Mouse (Mus musculus): ENCODE results near the gene Inava. TPM values are rescaled to one million over a fixed set of nuclear protein-coding genes. Genes with fewer than 3 reads are reported as not detected.

Gene Inava
- total and polyA plus RNA-seq, 2 experiments from 2014 or later = 2.8 to 4.5 TPM

- Histone ChIP-seq H3K4me1 (ENCODE audit: insufficient read depth, low read length) (no peaks in the 10 kb centered on the region), H3K27ac (no peak overlapping the region), H3K4me3 (ENCODE audit: low read length) (no peak overlapping the region), H3K9me3 (ENCODE audit: low read length) (no peaks in the 10 kb centered on the region), H3K9ac (replicated peaks; ENCODE audit: low read length) (no peak overlapping the region), H3K36me3 (ENCODE audit: insufficient read depth, low read length) (no peaks in the 10 kb centered on the region), H3K4me2 (ENCODE audit: low read depth, low read length) (no peak overlapping the region), H3K27me3 (ENCODE audit: insufficient read depth, low read length) (peaks cover 4% of the 10 kb centered on the region; the same call in 1 of the 2 replicates)
- TF ChIP-seq CTCF (IDR thresholded peaks at IDR 0.05; ENCODE audit: low read depth) = no peak
- ATAC-seq = no peak
- DNase-seq (ENCODE audit: low spot score) = no peak
- WGBS = 26% methylated on average over 2 of the region's 2 CpGs
These were observed 19.4 kb upstream of the Inava start for GRCm38 (mm10) chr1:136253472-136253871.

DNA sequence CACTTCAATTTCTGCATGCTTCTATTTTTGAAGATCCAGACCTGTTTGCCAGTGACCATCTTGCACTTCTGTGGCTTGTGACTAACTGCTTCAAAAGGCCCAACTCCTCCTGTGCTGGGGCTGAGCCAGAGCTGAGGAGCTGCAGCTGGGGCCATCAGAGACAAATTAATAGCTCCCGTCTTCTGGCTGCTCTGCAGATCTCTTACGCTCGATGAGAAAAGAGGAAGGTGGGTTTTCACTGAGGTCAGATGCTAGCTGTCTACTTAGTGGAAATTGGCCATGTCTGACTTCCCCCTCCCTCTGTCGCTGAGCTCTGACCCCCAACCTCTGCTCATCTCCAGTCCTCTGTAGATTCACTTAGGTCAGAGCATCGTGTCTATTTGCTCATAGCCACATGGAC, 15.6 kb upstream of the Inava start:
- no peak for TF ChIP-seq CTCF (IDR thresholded peaks at IDR 0.05; ENCODE audit: low read depth)
- DNase-seq (ENCODE audit: low spot score) (no peak), ATAC-seq (no peak)
- Histone ChIP-seq H3K4me1 (ENCODE audit: insufficient read depth, low read length) (no peaks in the 10 kb centered on the region), H3K4me2 (ENCODE audit: low read depth, low read length) (no peak overlapping the region), H3K9ac (replicated peaks; ENCODE audit: low read length) (no peak overlapping the region), H3K4me3 (ENCODE audit: low read length) (no peak overlapping the region), H3K27ac (no peak overlapping the region), H3K27me3 (ENCODE audit: insufficient read depth, low read length) (no peaks in the 10 kb centered on the region), H3K9me3 (ENCODE audit: low read length) (no peaks in the 10 kb centered on the region), H3K36me3 (ENCODE audit: insufficient read depth, low read length) (no peaks in the 10 kb centered on the region)
- 43% methylated on average over 5 of the region's 5 CpGs for WGBS

GRCm38 (mm10) chr1:136247393-136247792, 13.3 kb upstream of the Inava start:
- TF ChIP-seq CTCF (IDR thresholded peaks at IDR 0.05; ENCODE audit: low read depth) = no peak
- no peaks in the 10 kb centered on the region for H3K27me3 ChIP-seq (ENCODE audit: insufficient read depth, low read length)
- H3K9me3 ChIP-seq (ENCODE audit: low read length) = no peaks in the 10 kb centered on the region
- DNase-seq (ENCODE audit: low spot score) (no peak), ATAC-seq (no peak)
- H3K36me3 ChIP-seq (ENCODE audit: insufficient read depth, low read length) = no peaks in the 10 kb centered on the region
- H3K4me1 ChIP-seq (ENCODE audit: insufficient read depth, low read length) = no peaks in the 10 kb centered on the region
- H3K4me3 ChIP-seq (ENCODE audit: low read length) = no peak overlapping the region
- no peak overlapping the region for H3K9ac ChIP-seq (replicated peaks; ENCODE audit: low read length)
- WGBS = 95% methylated on average over 5 of the region's 5 CpGs
- no peak overlapping the region for H3K4me2 ChIP-seq (ENCODE audit: low read depth, low read length)
- no peak overlapping the region for H3K27ac ChIP-seq

DNA sequence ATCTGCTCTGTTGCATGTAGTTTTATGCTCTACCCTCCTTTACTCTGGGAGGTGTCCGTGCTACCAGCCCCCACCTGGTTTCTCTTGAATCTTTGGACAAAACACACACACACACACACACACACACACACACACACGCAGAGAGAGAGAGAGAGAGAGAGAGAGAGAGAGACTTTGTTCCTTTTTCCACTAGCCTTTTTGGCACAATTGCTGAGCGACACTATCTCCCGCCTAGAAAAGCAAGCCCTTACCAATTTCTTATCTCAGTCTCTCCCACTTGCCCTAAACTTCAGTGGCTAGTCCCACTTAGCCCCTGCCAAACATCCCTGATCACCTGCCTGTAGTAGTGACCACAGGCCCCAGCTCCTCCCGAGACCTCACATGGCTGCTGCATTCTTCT, 10.4 kb upstream of the Inava start:
- Histone ChIP-seq H3K4me2 (ENCODE audit: low read depth, low read length) (no peak overlapping the region), H3K9ac (replicated peaks; ENCODE audit: low read length) (no peak overlapping the region), H3K36me3 (ENCODE audit: insufficient read depth, low read length) (no peaks in the 10 kb centered on the region), H3K27me3 (ENCODE audit: insufficient read depth, low read length) (no peaks in the 10 kb centered on the region), H3K27ac (no peak overlapping the region), H3K4me1 (ENCODE audit: insufficient read depth, low read length) (no peaks in the 10 kb centered on the region), H3K4me3 (ENCODE audit: low read length) (no peak overlapping the region), H3K9me3 (ENCODE audit: low read length) (no peaks in the 10 kb centered on the region)
- DNase-seq (ENCODE audit: low spot score) (no peak), ATAC-seq (no peak)
- no peak for TF ChIP-seq CTCF (IDR thresholded peaks at IDR 0.05; ENCODE audit: low read depth)
- WGBS = 90% methylated on average over 4 of the region's 5 CpGs

- no peak for TF ChIP-seq CTCF (IDR thresholded peaks at IDR 0.05; ENCODE audit: low read depth)
- Histone ChIP-seq H3K9ac (replicated peaks; ENCODE audit: low read length) (no peak overlapping the region), H3K27ac (no peak overlapping the region), H3K4me3 (ENCODE audit: low read length) (no peak overlapping the region), H3K9me3 (ENCODE audit: low read length) (no peaks in the 10 kb centered on the region), H3K27me3 (ENCODE audit: insufficient read depth, low read length) (no peaks in the 10 kb centered on the region), H3K4me1 (ENCODE audit: insufficient read depth, low read length) (no peaks in the 10 kb centered on the region), H3K4me2 (ENCODE audit: low read depth, low read length) (no peak overlapping the region), H3K36me3 (ENCODE audit: insufficient read depth, low read length) (no peaks in the 10 kb centered on the region)
- no peak for DNase-seq (ENCODE audit: low spot score)
- WGBS = 92% methylated on average over 7 of the region's 7 CpGs
- no peak for ATAC-seq
These were observed 7.7 kb upstream of the Inava start for GRCm38 (mm10) chr1:136241801-136242200.

GRCm38 (mm10) chr1:136238495-136238894, 4.4 kb upstream of the Inava start:
- WGBS = 91% methylated on average over 4 of the region's 4 CpGs
- DNase-seq (ENCODE audit: low spot score) (no peak), ATAC-seq (no peak)
- Histone ChIP-seq H3K4me2 (ENCODE audit: low read depth, low read length) (no peak overlapping the region), H3K9me3 (ENCODE audit: low read length) (no peaks in the 10 kb centered on the region), H3K27ac (no peak overlapping the region), H3K9ac (replicated peaks; ENCODE audit: low read length) (no peak overlapping the region), H3K4me1 (ENCODE audit: insufficient read depth, low read length) (0 out of 2 replicates have a peak, but pooled peaks cover 5% of the 10 kb centered on the region), H3K4me3 (ENCODE audit: low read length) (no peak overlapping the region), H3K36me3 (ENCODE audit: insufficient read depth, low read length) (no peaks in the 10 kb centered on the region), H3K27me3 (ENCODE audit: insufficient read depth, low read length) (no peaks in the 10 kb centered on the region)
- TF ChIP-seq CTCF (IDR thresholded peaks at IDR 0.05; ENCODE audit: low read depth) = no peak

DNA sequence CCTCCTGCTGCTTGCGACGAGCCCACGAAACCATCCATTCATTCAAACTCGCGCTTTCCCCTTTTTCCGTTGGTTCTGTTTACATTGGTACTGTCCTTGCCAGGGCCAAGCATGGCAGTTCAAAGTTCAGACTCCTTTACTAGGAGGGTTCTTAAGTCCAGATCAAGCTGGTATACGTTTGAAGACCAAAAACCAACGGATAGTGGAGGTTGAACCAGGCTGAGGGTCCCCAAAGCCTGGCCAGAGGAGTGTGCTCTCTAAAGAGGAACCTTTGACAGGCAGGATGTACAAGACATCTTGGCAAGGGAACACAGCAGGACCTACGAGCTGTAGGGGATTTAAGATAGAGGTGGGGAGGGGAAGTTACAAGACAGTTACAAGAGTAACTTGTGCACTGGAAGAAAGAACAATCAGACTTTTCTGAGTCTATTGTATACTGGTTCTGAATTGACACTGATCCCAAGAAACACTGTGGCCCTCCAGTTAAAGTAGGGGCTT, 580 bp upstream of the Inava start:
- H3K27ac ChIP-seq = no peak overlapping the region
- ATAC-seq (peak; percentile 25), DNase-seq (ENCODE audit: low spot score) (no peak)
- H3K36me3 ChIP-seq (ENCODE audit: insufficient read depth, low read length) = no peaks in the 10 kb centered on the region
- peak; percentile 57; the same call in 1 of the 2 replicates for TF ChIP-seq CTCF (IDR thresholded peaks at IDR 0.05; ENCODE audit: low read depth)
- peak overlapping the region; percentile 49 for H3K9ac ChIP-seq (replicated peaks; ENCODE audit: low read length)
- peaks cover 9% of the 10 kb centered on the region; the same call in 1 of the 2 replicates for H3K4me1 ChIP-seq (ENCODE audit: insufficient read depth, low read length)
- 2% methylated on average over 9 of the region's 9 CpGs for WGBS
- H3K4me2 ChIP-seq (ENCODE audit: low read depth, low read length) = peak overlapping the region; percentile 67
- no peaks in the 10 kb centered on the region for H3K27me3 ChIP-seq (ENCODE audit: insufficient read depth, low read length)
- peak overlapping the region; percentile 58 for H3K4me3 ChIP-seq (ENCODE audit: low read length)
- H3K9me3 ChIP-seq (ENCODE audit: low read length) = no peaks in the 10 kb centered on the region
